ENCODE assay signal across 12 mouse cellular contexts in genomic region chr13:60664816-60665215, GRCm38 (mm10).
"Had no signal": no experiment of that assay in that cellular context is flagged by ENCODE, and none has a peak within 500 bp of the region (broad histone marks: within the 10 kb centered on the region; RNA-seq: fewer than 3 reads in every experiment).

No protein-coding gene starts in this region.

- H3K27ac ChIP-seq: hindbrain, embryonic 14.5 days; hindbrain, postnatal 0 days; left cerebral cortex, adult 2 months; liver, embryonic 12.5 days; liver, embryonic 15.5 days had no signal

- H3K4me3 ChIP-seq: left cerebral cortex, adult 2 months; liver, embryonic 12.5 days; liver, embryonic 15.5 days had no signal

- DNase-seq: layer of hippocampus, postnatal 36 days; midbrain, embryonic 14.5 days; right cerebral cortex, postnatal 4 days; thymus, postnatal 25 days had no signal

- H3K36me3 ChIP-seq: liver, embryonic 12.5 days; liver, embryonic 15.5 days had no signal

- H3K9ac ChIP-seq: hindbrain, embryonic 14.5 days; liver, embryonic 12.5 days; liver, embryonic 15.5 days had no signal

- H3K27me3 ChIP-seq: liver, embryonic 12.5 days; liver, embryonic 15.5 days had no signal

- H3K4me2 ChIP-seq: hindbrain, embryonic 14.5 days; liver, embryonic 12.5 days; liver, embryonic 15.5 days; midbrain, embryonic 11.5 days had no signal

- H3K9me3 ChIP-seq: liver, embryonic 12.5 days; liver, embryonic 15.5 days had no signal

- ATAC-seq: hindbrain, postnatal 0 days; inflammation-experienced regulatory T-cells, adult 6 months; intestine, postnatal 0 days; liver, embryonic 12.5 days had no signal
